Mouse (Mus musculus) myocyte (in vitro differentiated cells): ENCODE results near the gene Ifi47. TPM values are rescaled to one million over a fixed set of nuclear protein-coding genes. Genes with fewer than 3 reads are reported as not detected.

Experiments used
- H3K27me3 ChIP-seq: one replicate; pipeline ENCODE4 v1.6.1; 2011; ENCODE audit not compliant: control insufficient read depth, insufficient read depth, insufficient read length
- H3K36me3 ChIP-seq: one replicate; pipeline ENCODE4 v1.6.1; 2011; ENCODE audit not compliant: control insufficient read depth, insufficient read depth
- H3K4me2 ChIP-seq: one replicate; pipeline ENCODE4 v1.6.1; 2011; ENCODE audit warnings: low read depth, control low read depth
- H3K4me3 ChIP-seq: one replicate; pipeline ENCODE4 v1.5.1; 2011; ENCODE audit warnings: mild to moderate bottlenecking, control low read depth, moderate library complexity
- H3K79me2 ChIP-seq: one replicate; pipeline ENCODE4 v1.6.1; 2011; ENCODE audit not compliant: control insufficient read depth, insufficient read depth
- H3ac ChIP-seq: one replicate; pipeline ENCODE4 v1.6.1; 2011; ENCODE audit not compliant: control insufficient read depth, insufficient read length
- CEBPB ChIP-seq: IDR thresholded peaks from 2 replicates; pipeline ENCODE4 v1.6.1; 2011; ENCODE audit warnings: mild to moderate bottlenecking, moderate library complexity; ENCODE audit not compliant: poor library complexity, insufficient read depth, severe bottlenecking
- E2F4 ChIP-seq: IDR thresholded peaks from one replicate; pipeline ENCODE4 v1.6.1; 2011; ENCODE audit warnings: mild to moderate bottlenecking, control low read depth, moderate library complexity; ENCODE audit not compliant: insufficient read depth
- MAX ChIP-seq: IDR thresholded peaks from one replicate; pipeline ENCODE4 v1.6.1; 2011; ENCODE audit warnings: low read depth, mild to moderate bottlenecking, control low read depth
- MYOD1 ChIP-seq, 3 experiments: IDR thresholded peaks; one replicate each; pipeline ENCODE4 v1.6.1; 2011; ENCODE audit warnings: control low read depth in 2 of 3, low read depth in 2 of 3, mild to moderate bottlenecking in 2 of 3, moderate library complexity in 1 of 3; ENCODE audit not compliant: insufficient read length in 2 of 3, control insufficient read depth in 1 of 3
- MYOG ChIP-seq, 3 experiments: IDR thresholded peaks; one replicate each; pipeline ENCODE4 v1.6.1; 2011; ENCODE audit warnings: control low read depth in 2 of 3, low read depth in 2 of 3, mild to moderate bottlenecking in 2 of 3; ENCODE audit not compliant: insufficient read length in 2 of 3, control insufficient read depth in 1 of 3, insufficient read depth in 1 of 3
- POLR2A ChIP-seq: IDR thresholded peaks from one replicate; pipeline ENCODE4 v1.6.1; 2011; ENCODE audit warnings: low read depth, mild to moderate bottlenecking, control low read depth, moderate library complexity; ENCODE audit not compliant: insufficient read length
- POLR2AphosphoS2 ChIP-seq: IDR thresholded peaks from one replicate; pipeline ENCODE4 v1.6.1; 2011; ENCODE audit warnings: low read depth, control low read depth; ENCODE audit not compliant: insufficient read length
- REST ChIP-seq: IDR thresholded peaks from one replicate; pipeline ENCODE4 v1.6.1; 2011; ENCODE audit warnings: mild to moderate bottlenecking, control low read depth, moderate library complexity; ENCODE audit not compliant: insufficient read depth, insufficient read length
- SRF ChIP-seq: IDR thresholded peaks from one replicate; pipeline ENCODE4 v1.6.1; 2011; ENCODE audit warnings: low read depth; ENCODE audit not compliant: control insufficient read depth, insufficient read length
- TCF12 ChIP-seq: IDR thresholded peaks from one replicate; pipeline ENCODE4 v1.6.1; 2011; ENCODE audit warnings: mild to moderate bottlenecking, control low read depth; ENCODE audit not compliant: poor library complexity, insufficient read depth, severe bottlenecking
- TCF3 ChIP-seq: IDR thresholded peaks from one replicate; pipeline ENCODE4 v1.6.1; 2011; ENCODE audit warnings: low read depth, control low read depth; ENCODE audit not compliant: insufficient read length
- USF1 ChIP-seq: IDR thresholded peaks from one replicate; pipeline ENCODE4 v1.6.1; 2011; ENCODE audit warnings: low read depth, mild to moderate bottlenecking, control low read depth, moderate library complexity
- polyA plus RNA-seq: library from polyadenylated mRNA; unstranded; fragments of >200 nt; fragmentation: generic; extraction: Trizol; gene quantifications from one replicate; pipeline ENCODE4 v1.2.1, GENCODE M21; 2012; ENCODE audit warnings: missing spikeins

Gene Ifi47
- polyA plus RNA-seq, 1 experiment = 1.00 TPM

DNA sequence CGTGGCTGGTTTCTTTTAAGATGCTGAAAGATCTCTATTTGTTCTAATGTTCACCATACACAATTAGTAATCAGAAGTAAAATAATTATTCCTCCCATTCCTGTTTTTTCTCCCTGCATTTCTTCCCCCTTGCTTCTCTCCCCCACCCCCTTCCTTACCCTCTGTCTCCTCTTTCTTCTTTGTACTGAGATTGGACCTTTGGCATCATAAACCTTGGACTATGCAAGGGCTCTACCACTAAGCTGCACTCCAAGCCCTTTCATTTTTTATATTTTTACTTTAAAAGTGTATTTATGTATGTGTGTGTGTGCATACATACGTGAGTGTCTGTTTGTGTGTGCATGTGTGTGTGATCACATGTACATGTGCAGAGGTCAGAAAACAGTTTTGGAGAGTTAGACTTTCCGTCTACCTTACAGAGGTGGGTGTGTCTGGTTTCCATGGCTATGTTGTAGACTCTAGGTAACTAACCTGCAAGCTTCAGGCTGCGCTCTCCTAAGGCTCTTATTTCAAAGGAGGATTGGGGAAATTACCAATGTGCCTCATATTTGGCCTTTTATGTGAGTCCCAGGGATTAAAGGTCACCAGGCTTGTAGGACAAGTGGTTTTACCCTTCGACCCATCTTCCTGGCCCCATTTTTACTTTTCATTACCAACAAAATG lies 12.7 kb downstream of the Ifi47 start:
- no peaks in the 10 kb centered on the region for H3K79me2 ChIP-seq
- no peaks in the 10 kb centered on the region for H3K36me3 ChIP-seq
- no peak overlapping the region for H3ac ChIP-seq
- no peak overlapping the region for H3K4me2 ChIP-seq
- H3K27me3 ChIP-seq = no peaks in the 10 kb centered on the region
- TF ChIP-seq MAX (no peak), MYOG (IDR thresholded peaks at IDR 0.05; ENCODE audit: control insufficient read depth in 1 of 3, insufficient read depth in 1 of 3, insufficient read length in 2 of 3, low read depth in 2 of 3) (no peak), POLR2A (no peak), TCF12 (no peak), MYOD1 (IDR thresholded peaks at IDR 0.05; ENCODE audit: control insufficient read depth in 1 of 3, insufficient read length in 2 of 3, low read depth in 2 of 3) (no peak), TCF3 (no peak), POLR2AphosphoS2 (no peak), REST (no peak), SRF (no peak), CEBPB (no peak), E2F4 (no peak), USF1 (no peak)
- H3K4me3 ChIP-seq = no peak overlapping the region

DNA sequence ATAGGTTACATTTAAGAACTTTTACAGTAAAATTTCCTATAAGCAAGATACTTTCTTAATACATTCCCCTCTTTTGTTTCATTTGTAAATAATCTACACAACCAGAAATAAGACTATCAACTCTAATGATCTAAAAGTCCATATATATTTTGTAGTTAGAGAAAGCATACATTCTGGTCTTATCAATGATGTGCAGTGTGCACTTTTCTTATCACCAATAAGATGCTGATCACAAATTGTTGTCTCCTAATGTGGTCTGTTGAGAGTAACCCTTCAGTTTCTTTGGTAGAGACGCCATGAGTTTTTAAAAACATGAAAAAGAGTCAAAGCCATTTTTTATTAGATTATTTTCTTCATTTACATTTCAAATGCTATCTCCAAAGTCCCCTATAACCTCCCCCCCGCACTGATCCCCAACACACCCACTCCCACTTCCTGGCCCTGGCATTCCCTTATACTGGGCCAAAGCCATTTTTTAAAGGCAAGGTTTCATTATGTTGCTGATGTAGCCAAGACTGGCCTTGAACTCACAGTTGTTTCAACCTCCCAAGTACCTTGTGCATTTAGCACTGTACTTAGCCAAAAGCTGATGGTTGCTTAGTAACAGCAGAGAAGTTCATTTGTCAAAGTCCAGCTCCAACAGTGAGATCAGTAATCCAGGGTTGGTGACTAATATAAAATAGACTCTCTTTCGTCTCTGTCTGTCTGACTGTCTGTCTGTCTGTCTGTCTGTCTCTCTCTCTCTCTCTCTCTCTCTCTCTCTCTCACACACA lies 13.5 kb downstream of the Ifi47 start:
- Histone ChIP-seq H3K4me2 (no peak overlapping the region), H3K36me3 (no peaks in the 10 kb centered on the region), H3K79me2 (no peaks in the 10 kb centered on the region), H3K4me3 (no peak overlapping the region), H3K27me3 (no peaks in the 10 kb centered on the region), H3ac (no peak overlapping the region)
- TF ChIP-seq E2F4 = no peak
- TF ChIP-seq CEBPB = no peak
- no peak for TF ChIP-seq MYOG (IDR thresholded peaks at IDR 0.05; ENCODE audit: control insufficient read depth in 1 of 3, insufficient read depth in 1 of 3, insufficient read length in 2 of 3, low read depth in 2 of 3)
- TF ChIP-seq POLR2AphosphoS2 = no peak
- TF ChIP-seq POLR2A = no peak
- no peak for TF ChIP-seq USF1
- TF ChIP-seq SRF = no peak
- TF ChIP-seq TCF3 = no peak

DNA sequence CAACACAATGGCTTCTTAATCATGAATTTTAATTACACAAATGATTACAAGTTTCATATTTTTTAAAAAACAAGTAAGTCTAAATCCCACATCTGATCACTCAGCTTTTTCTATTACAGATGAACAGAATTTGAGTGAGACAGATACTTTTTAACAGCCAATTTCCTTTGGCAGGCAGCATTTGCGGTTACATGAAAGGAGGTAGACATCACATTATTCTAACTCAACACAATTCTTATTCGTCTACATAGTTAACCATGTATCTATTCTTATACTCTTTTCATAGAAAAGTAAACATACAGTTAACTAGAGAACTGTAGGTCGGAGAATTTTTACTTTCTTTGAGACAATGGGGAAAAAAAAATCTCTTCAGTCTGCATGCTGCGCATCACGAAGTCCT lies 14.2 kb downstream of the Ifi47 start:
- TF ChIP-seq USF1 = no peak
- no peak for TF ChIP-seq E2F4
- no peak for TF ChIP-seq MAX
- no peak for TF ChIP-seq CEBPB
- no peak for TF ChIP-seq REST
- no peak for TF ChIP-seq MYOG (IDR thresholded peaks at IDR 0.05; ENCODE audit: control insufficient read depth in 1 of 3, insufficient read depth in 1 of 3, insufficient read length in 2 of 3, low read depth in 2 of 3)
- TF ChIP-seq TCF3 = no peak
- TF ChIP-seq POLR2AphosphoS2 = no peak
- TF ChIP-seq TCF12 = no peak
- TF ChIP-seq MYOD1 (IDR thresholded peaks at IDR 0.05; ENCODE audit: control insufficient read depth in 1 of 3, insufficient read length in 2 of 3, low read depth in 2 of 3) = no peak
- TF ChIP-seq SRF = no peak
- no peak for TF ChIP-seq POLR2A
- H3K79me2 ChIP-seq = no peaks in the 10 kb centered on the region

DNA sequence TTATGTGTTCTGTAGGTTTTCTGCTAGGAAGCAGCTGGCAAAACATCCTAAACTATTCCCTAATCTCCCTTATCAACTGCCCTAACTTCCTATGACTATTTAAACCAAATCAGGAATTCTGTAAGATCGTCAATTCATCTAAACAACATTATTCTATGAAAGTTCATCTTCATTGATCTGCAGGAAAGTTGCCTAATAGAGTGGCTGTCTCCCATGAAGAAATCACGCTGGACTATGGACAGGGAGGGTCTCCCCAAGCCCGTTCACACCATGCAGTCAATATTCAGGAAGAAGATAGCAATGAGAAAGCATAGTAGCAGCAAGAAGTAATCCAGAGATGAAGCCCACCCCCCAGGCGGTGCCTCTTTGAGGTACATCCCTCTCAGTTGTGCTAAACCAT lies 14.8 kb downstream of the Ifi47 start:
- no peaks in the 10 kb centered on the region for H3K36me3 ChIP-seq
- no peaks in the 10 kb centered on the region for H3K27me3 ChIP-seq
- H3K4me3 ChIP-seq = no peak overlapping the region
- H3K79me2 ChIP-seq = no peaks in the 10 kb centered on the region
- TF ChIP-seq POLR2A (no peak), TCF3 (no peak), E2F4 (no peak), MYOD1 (IDR thresholded peaks at IDR 0.05; ENCODE audit: control insufficient read depth in 1 of 3, insufficient read length in 2 of 3, low read depth in 2 of 3) (no peak), CEBPB (no peak), POLR2AphosphoS2 (no peak), SRF (no peak), TCF12 (no peak), MAX (no peak), USF1 (no peak), REST (no peak), MYOG (IDR thresholded peaks at IDR 0.05; ENCODE audit: control insufficient read depth in 1 of 3, insufficient read depth in 1 of 3, insufficient read length in 2 of 3, low read depth in 2 of 3) (no peak)
- no peak overlapping the region for H3ac ChIP-seq
- H3K4me2 ChIP-seq = no peak overlapping the region

More for the DNA sequence above, 14.2 kb downstream of the Ifi47 start:
- H3K4me2 ChIP-seq = no peak overlapping the region
- H3K4me3 ChIP-seq = no peak overlapping the region
- H3K36me3 ChIP-seq = no peaks in the 10 kb centered on the region
- H3ac ChIP-seq = no peak overlapping the region
- no peaks in the 10 kb centered on the region for H3K27me3 ChIP-seq
